Mouse (Mus musculus): Measurements from ENCODE around the gene Dnajb7. TPM values are rescaled to one million over a fixed set of nuclear protein-coding genes. Genes with fewer than 3 reads are reported as not detected.

The Dnajb7 gene
- polyA plus RNA-seq, 1 experiment from 2014 or later = 1.0 TPM

DNA sequence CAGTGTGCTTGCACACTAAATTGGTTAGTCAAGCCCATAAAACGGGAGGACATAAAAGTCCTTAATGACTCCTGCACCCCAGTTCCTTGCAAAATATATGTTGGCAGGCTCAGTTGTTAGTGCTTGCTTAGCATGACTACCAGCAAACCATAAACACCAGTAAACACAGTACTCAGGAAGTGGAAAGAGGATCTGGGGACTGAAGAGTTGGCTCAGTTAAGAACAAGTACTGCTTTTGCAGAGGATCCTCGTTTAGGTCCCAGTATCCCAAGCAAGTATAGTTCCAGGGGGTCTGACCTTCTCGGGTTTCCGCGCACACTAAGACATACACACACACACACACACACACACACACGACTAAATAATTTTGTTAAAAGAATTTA lies 47.1 kb downstream of the Dnajb7 start:
- 37% methylated on average over 6 of the region's 6 CpGs for WGBS
- Histone ChIP-seq H3K27ac (ENCODE audit: low read length) (peak overlapping the region; percentile 40), H3K27me3 (ENCODE audit: control insufficient read depth, insufficient read depth, low read depth, low read length) (no peaks in the 10 kb centered on the region), H3K9me3 (replicated peaks; ENCODE audit: control insufficient read depth, low read length, poor library complexity, severe bottlenecking) (no peaks in the 10 kb centered on the region), H3K9ac (ENCODE audit: low read depth, low read length) (peak overlapping the region; percentile 43; the same call in 1 of the 2 replicates), H3K4me3 (ENCODE audit: low read depth, low read length) (peak overlapping the region; percentile 50), H3K4me2 (ENCODE audit: low read length) (peak overlapping the region; percentile 81), H3K36me3 (ENCODE audit: control insufficient read depth, insufficient read depth, low read length) (peaks cover 9% of the 10 kb centered on the region), H3K4me1 (ENCODE audit: control insufficient read depth, insufficient read depth, low read length) (peaks cover 16% of the 10 kb centered on the region)
- ATAC-seq = no peak; the same call in 1 of the 2 replicates

DNA sequence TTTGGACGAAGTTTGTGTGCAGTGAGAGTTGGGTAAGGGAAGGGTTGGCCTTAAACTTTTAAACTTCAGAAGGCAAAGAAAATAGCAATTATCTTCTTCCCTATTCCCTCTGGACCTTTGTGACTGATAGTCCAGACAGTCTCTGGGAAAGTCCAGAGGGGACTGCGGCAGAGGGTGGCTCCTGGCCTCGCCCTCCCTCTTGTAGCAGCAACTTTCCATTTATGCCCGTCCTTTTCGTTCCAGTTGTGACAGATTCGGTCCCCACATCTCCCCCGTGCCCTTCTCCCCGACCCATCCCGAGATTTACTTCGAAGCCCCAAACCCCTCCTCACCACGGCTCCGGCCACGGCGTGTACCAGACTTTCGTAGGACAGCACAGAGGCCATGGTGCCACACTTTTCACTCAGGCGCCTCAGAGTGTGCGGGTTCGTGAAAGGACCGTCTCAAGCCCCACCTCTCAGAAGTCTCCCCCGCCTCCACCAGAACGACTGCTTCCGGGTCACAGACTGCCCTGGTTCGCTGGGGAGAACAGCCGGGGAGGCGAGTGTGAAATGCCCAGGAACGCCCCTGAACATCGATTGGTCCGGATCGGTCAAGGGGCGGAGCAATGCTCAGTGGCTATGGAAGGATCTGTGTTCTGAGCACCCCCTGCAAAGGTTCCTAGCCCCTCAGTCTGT lies 47.6 kb downstream of the Dnajb7 start, which contains the start of gene Slc25a17:
Gene Slc25a17, minus strand, starts transcription at position 468 of the 677 bp plus-strand sequence.
- H3K36me3 ChIP-seq (ENCODE audit: control insufficient read depth, insufficient read depth, low read length) = peaks cover 4% of the 10 kb centered on the region
- 1% methylated on average over 30 of the region's 30 CpGs for WGBS
- peaks cover 16% of the 10 kb centered on the region for H3K4me1 ChIP-seq (ENCODE audit: control insufficient read depth, insufficient read depth, low read length)
- ATAC-seq = peak; percentile 99
- peak within 1 kb of the TSS; percentile 50 for H3K4me3 ChIP-seq (ENCODE audit: low read depth, low read length)
- H3K27me3 ChIP-seq (ENCODE audit: control insufficient read depth, insufficient read depth, low read depth, low read length) = no peaks in the 10 kb centered on the region
- peak within 1 kb of the TSS; percentile 40 for H3K27ac ChIP-seq (ENCODE audit: low read length)
- H3K9me3 ChIP-seq (replicated peaks; ENCODE audit: control insufficient read depth, low read length, poor library complexity, severe bottlenecking) = no peaks in the 10 kb centered on the region
- peak within 1 kb of the TSS; percentile 62 for H3K9ac ChIP-seq (ENCODE audit: low read depth, low read length)
- peak within 1 kb of the TSS; percentile 81 for H3K4me2 ChIP-seq (ENCODE audit: low read length)

DNA sequence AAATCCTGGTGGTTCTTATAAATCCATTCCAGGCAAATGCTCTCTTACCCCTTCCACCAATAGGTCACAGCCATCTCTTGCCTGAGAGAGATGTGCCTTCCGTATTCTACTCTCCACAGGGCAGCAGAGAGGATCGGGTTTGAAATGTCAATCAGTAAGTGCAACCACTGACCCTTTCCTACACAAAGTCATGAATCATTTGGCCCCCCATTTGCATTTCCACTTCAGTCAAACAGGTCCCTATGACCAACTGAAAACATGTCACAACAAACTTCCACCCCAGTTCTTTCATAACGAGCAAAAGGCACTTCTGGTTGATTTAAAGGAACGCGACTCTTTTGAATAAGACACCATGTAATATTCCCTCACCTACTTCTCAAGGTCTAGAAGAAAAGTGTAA lies 48.7 kb downstream of the Dnajb7 start:
- Histone ChIP-seq H3K9ac (ENCODE audit: low read depth, low read length) (no peak overlapping the region), H3K27me3 (ENCODE audit: control insufficient read depth, insufficient read depth, low read depth, low read length) (no peaks in the 10 kb centered on the region), H3K9me3 (replicated peaks; ENCODE audit: control insufficient read depth, low read length, poor library complexity, severe bottlenecking) (no peaks in the 10 kb centered on the region), H3K4me1 (ENCODE audit: control insufficient read depth, insufficient read depth, low read length) (peaks cover 16% of the 10 kb centered on the region), H3K27ac (ENCODE audit: low read length) (no peak overlapping the region), H3K4me2 (ENCODE audit: low read length) (no peak overlapping the region; the same call in 1 of the 2 replicates), H3K4me3 (ENCODE audit: low read depth, low read length) (no peak overlapping the region), H3K36me3 (ENCODE audit: control insufficient read depth, insufficient read depth, low read length) (no peaks in the 10 kb centered on the region)
- 89% methylated on average over 5 of the region's 5 CpGs for whole genome bisulfite sequencing
- no peak for ATAC-seq

DNA sequence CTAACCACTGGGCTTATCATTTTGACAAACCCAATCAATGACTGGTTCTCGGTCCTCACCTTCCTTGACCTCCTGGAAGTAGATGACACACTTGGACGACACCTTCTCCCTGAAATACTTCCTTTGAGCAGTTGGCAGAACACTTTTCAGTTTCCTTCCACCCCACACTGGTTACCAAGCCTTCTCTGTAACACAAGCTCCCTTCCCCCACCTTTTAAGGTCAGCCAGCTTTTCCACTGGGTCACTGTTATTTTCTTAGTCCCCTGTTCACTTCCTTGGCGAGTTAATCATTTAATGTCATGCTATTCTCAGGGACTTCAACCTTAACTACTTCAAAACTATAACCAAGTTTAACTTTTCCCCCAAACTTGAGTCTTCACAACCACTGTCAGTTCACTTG lies 49.2 kb downstream of the Dnajb7 start:
- H3K27ac ChIP-seq (ENCODE audit: low read length) = no peak overlapping the region
- no peaks in the 10 kb centered on the region for H3K27me3 ChIP-seq (ENCODE audit: control insufficient read depth, insufficient read depth, low read depth, low read length)
- 92% methylated on average over 3 of the region's 3 CpGs for WGBS
- H3K9me3 ChIP-seq (replicated peaks; ENCODE audit: control insufficient read depth, low read length, poor library complexity, severe bottlenecking) = no peaks in the 10 kb centered on the region
- H3K4me3 ChIP-seq (ENCODE audit: low read depth, low read length) = no peak overlapping the region
- ATAC-seq = no peak
- peaks cover 16% of the 10 kb centered on the region for H3K4me1 ChIP-seq (ENCODE audit: control insufficient read depth, insufficient read depth, low read length)
- H3K36me3 ChIP-seq (ENCODE audit: control insufficient read depth, insufficient read depth, low read length) = no peaks in the 10 kb centered on the region
- H3K9ac ChIP-seq (ENCODE audit: low read depth, low read length) = no peak overlapping the region
- no peak overlapping the region for H3K4me2 ChIP-seq (ENCODE audit: low read length)

DNA sequence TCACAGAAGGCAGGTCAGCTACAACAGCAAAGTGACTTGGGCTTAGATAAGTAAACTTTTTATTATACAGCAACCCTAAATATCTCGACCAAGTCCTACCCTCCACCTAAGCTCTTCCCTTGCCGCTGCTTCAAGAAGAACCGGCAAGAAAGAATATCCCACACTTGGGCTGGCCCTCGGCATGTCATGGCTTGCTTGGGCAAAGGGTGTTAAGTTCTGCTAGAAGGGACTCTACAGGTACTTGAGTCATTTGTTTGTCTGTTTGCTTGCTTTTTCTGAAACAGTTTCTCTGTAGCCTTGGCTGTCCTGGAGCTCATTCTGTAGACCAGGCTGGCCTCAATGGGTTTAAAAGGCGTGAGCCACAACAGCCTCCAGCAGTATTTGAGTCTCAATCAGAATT lies 51.2 kb downstream of the Dnajb7 start:
- no peak overlapping the region for H3K9ac ChIP-seq (ENCODE audit: low read depth, low read length)
- H3K4me2 ChIP-seq (ENCODE audit: low read length) = no peak overlapping the region
- H3K9me3 ChIP-seq (replicated peaks; ENCODE audit: control insufficient read depth, low read length, poor library complexity, severe bottlenecking) = no peaks in the 10 kb centered on the region
- no peak for ATAC-seq
- no peaks in the 10 kb centered on the region for H3K27me3 ChIP-seq (ENCODE audit: control insufficient read depth, insufficient read depth, low read depth, low read length)
- no peak overlapping the region for H3K4me3 ChIP-seq (ENCODE audit: low read depth, low read length)
- H3K4me1 ChIP-seq (ENCODE audit: control insufficient read depth, insufficient read depth, low read length) = peaks cover 16% of the 10 kb centered on the region
- WGBS = 51% methylated on average over 5 of the region's 5 CpGs
- H3K27ac ChIP-seq (ENCODE audit: low read length) = no peak overlapping the region
- no peaks in the 10 kb centered on the region for H3K36me3 ChIP-seq (ENCODE audit: control insufficient read depth, insufficient read depth, low read length)

Other genes with a start within 250 kb of the Dnajb7 start
- 29.3 and 29.8 TPM in 2 replicates for gene Mrtfa, start 217.5 kb downstream of the Dnajb7 start, polyA plus RNA-seq (2015; fragmentation: Nextera tagmentation; extraction: Ambion mirVana)
- gene Mchr1, start 172.8 kb downstream of the Dnajb7 start, polyA plus RNA-seq (2015; fragmentation: Nextera tagmentation; extraction: Ambion mirVana) = 6.7 and 8.7 TPM in 2 replicates
- gene Slc25a17, start 47.5 kb downstream of the Dnajb7 start, polyA plus RNA-seq (2015; fragmentation: Nextera tagmentation; extraction: Ambion mirVana) = 136 and 141 TPM in 2 replicates
- 216 and 221 TPM in 2 replicates for gene St13, start 8.2 kb downstream of the Dnajb7 start, polyA plus RNA-seq (2015; fragmentation: Nextera tagmentation; extraction: Ambion mirVana)
- gene Xpnpep3, start 8.2 kb downstream of the Dnajb7 start, polyA plus RNA-seq (2015; fragmentation: Nextera tagmentation; extraction: Ambion mirVana) = 9.6 and 10.0 TPM in 2 replicates
- gene Rbx1, start 58.0 kb upstream of the Dnajb7 start, polyA plus RNA-seq (2015; fragmentation: Nextera tagmentation; extraction: Ambion mirVana) = 396 and 416 TPM in 2 replicates
- 18.9 and 21.2 TPM in 2 replicates for gene Ep300, start 177.1 kb upstream of the Dnajb7 start, polyA plus RNA-seq (2015; fragmentation: Nextera tagmentation; extraction: Ambion mirVana)

All from midbrain, embryonic 16.5 days (tissue).